Mouse (Mus musculus) forebrain, embryonic 12.5 days (tissue): ENCODE measurements around the gene Rora. TPM values are rescaled to one million over a fixed set of nuclear protein-coding genes. Genes with fewer than 3 reads are reported as not detected.

ENCODE experiments used
- ATAC-seq: fragments of 200-750 bp; cut with Nextera tagmentation; 2 replicates; pipeline ENCODE4 v1.8.0; 2017; ENCODE audit warnings: moderate TSS enrichment; ENCODE audit not compliant: low FRiP score
- H3K27ac ChIP-seq: fragments of 300-500 bp; sonication (generic); 2 replicates; pipeline ENCODE4 v1.5.1; 2016; ENCODE audit warnings: mild to moderate bottlenecking
- H3K27me3 ChIP-seq: fragments of 300-500 bp; sonication (generic); 2 replicates; pipeline ENCODE4 v1.6.1; 2016; ENCODE audit warnings: mild to moderate bottlenecking
- H3K36me3 ChIP-seq: fragments of 300-500 bp; sonication (generic); replicated peaks from 2 replicates; pipeline ENCODE4 v1.6.1; 2016; ENCODE audit warnings: mild to moderate bottlenecking
- H3K4me1 ChIP-seq: fragments of 300-500 bp; sonication (generic); 2 replicates; pipeline ENCODE4 v1.6.1; 2016
- H3K4me2 ChIP-seq: fragments of 300-500 bp; sonication (generic); 2 replicates; pipeline ENCODE4 v1.6.1; 2016; ENCODE audit warnings: mild to moderate bottlenecking, moderate library complexity
- H3K4me3 ChIP-seq: fragments of 300-500 bp; sonication (generic); replicated peaks from 2 replicates; pipeline ENCODE4 v1.5.1; 2016; ENCODE audit warnings: mild to moderate bottlenecking
- H3K9ac ChIP-seq: fragments of 300-500 bp; sonication (generic); 2 replicates; pipeline ENCODE4 v1.6.1; 2016; ENCODE audit warnings: mild to moderate bottlenecking
- H3K9me3 ChIP-seq: fragments of 300-500 bp; sonication (generic); 2 replicates; pipeline ENCODE4 v1.6.1; 2016
- WGBS: fragments of 180-500 bp; shearing (Covaris S2); methylation state at CpG from one replicate; pipeline ENCODE4 v1.1.7; 2016; 5-methylcytosine and 5-hydroxymethylcytosine counted together
- polyA plus RNA-seq: library from polyadenylated mRNA; unstranded; fragments of >200 nt; fragmentation: Nextera tagmentation; extraction: Ambion mirVana; gene quantifications from 2 replicates; pipeline ENCODE4 v1.2.1, GENCODE M21; 2016

Rora gene
- polyA plus RNA-seq, 1 experiment from 2014 or later, result 7.3 TPM

- Histone ChIP-seq H3K27me3 (no peaks in the 10 kb centered on the region), H3K4me2 (no peak overlapping the region), H3K4me3 (no peak overlapping the region)
These were observed 596.7 kb downstream of the Rora start for GRCm38 (mm10) chr9:69250326-69250725.

DNA sequence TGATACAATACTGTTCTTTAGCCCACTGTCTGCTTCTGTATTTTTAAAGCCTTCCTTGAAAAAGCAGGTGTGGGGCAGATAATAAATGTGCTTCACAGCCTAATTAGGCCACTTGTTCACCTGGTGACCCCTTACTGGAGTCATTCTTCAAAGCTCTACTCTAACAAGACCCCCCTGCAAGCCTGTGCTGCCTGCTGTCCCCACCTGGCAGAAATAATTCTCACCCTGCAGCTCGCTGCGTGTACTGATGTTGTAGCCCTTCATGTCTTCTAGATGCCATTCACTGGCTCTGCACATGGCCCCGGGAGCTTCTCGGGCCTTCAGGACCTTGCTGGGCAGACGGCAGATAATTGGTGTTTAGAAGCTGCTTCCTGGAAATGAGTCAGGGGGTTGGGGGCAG is 604.9 kb downstream of the Rora start:
- no peaks in the 10 kb centered on the region for H3K27me3 ChIP-seq
- H3K4me1 ChIP-seq, result peaks cover 10% of the 10 kb centered on the region
- no peaks in the 10 kb centered on the region for H3K9me3 ChIP-seq
- H3K36me3 ChIP-seq, result no peaks in the 10 kb centered on the region
- 56% methylated on average over 5 of the region's 5 CpGs for WGBS
- H3K4me3 ChIP-seq, result no peak overlapping the region
- no peak for ATAC-seq
- 0 out of 2 replicates have a peak overlapping the region, but pooled peaks have one; percentile 8 for H3K27ac ChIP-seq
- no peak overlapping the region for H3K4me2 ChIP-seq
- H3K9ac ChIP-seq, result no peak overlapping the region

More at GRCm38 (mm10) chr9:69250326-69250725, 596.7 kb downstream of the Rora start:
- H3K9me3 ChIP-seq, result no peaks in the 10 kb centered on the region
- H3K36me3 ChIP-seq, result no peaks in the 10 kb centered on the region
- H3K4me1 ChIP-seq, result no peaks in the 10 kb centered on the region
- no peak overlapping the region for H3K9ac ChIP-seq
- H3K27ac ChIP-seq, result no peak overlapping the region
- ATAC-seq, result no peak
- WGBS, result 99% methylated on average over 7 of the region's 8 CpGs

GRCm38 (mm10) chr9:69259382-69259781 is 605.8 kb downstream of the Rora start:
- Histone ChIP-seq H3K27me3 (no peaks in the 10 kb centered on the region), H3K9me3 (no peaks in the 10 kb centered on the region), H3K4me1 (peaks cover 10% of the 10 kb centered on the region), H3K27ac (no peak overlapping the region), H3K4me2 (0 out of 2 replicates have a peak overlapping the region, but pooled peaks have one; percentile 17), H3K4me3 (no peak overlapping the region), H3K9ac (no peak overlapping the region), H3K36me3 (no peaks in the 10 kb centered on the region)
- 4% methylated on average over 9 of the region's 9 CpGs for WGBS
- no peak for ATAC-seq

DNA sequence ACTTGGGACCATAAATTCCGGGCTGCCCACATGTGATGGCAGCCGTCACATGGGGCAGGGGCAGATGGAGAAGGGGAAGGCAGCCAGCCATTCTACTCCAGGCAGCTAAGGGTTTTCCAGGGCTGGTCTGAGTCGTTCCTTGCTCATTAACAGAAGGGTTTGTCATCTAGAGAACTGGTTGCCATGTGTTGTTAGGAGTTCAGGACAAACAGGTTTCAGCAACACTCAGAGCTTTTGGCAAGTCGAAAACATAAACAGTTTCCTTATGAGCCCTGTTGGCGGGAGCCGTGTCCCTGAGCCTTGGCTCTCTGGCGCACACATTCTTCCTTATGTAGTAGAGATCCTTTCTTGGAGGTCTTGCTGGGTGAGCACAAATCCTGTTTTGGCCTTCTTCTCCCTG is 611.6 kb downstream of the Rora start:
- no peak for ATAC-seq
- no peak overlapping the region for H3K4me3 ChIP-seq
- H3K9ac ChIP-seq, result no peak overlapping the region
- no peak overlapping the region for H3K4me2 ChIP-seq
- H3K27me3 ChIP-seq, result no peaks in the 10 kb centered on the region
- H3K27ac ChIP-seq, result no peak overlapping the region
- WGBS, result 86% methylated on average over 7 of the region's 7 CpGs
- no peaks in the 10 kb centered on the region for H3K36me3 ChIP-seq
- H3K9me3 ChIP-seq, result no peaks in the 10 kb centered on the region
- no peaks in the 10 kb centered on the region for H3K4me1 ChIP-seq

- Histone ChIP-seq H3K4me3 (no peak overlapping the region), H3K27me3 (no peaks in the 10 kb centered on the region), H3K4me2 (no peak overlapping the region), H3K27ac (no peak overlapping the region), H3K9me3 (no peaks in the 10 kb centered on the region), H3K4me1 (peaks cover 26% of the 10 kb centered on the region), H3K36me3 (no peaks in the 10 kb centered on the region), H3K9ac (no peak overlapping the region)
- 48% methylated on average over 8 of the region's 8 CpGs for WGBS
- ATAC-seq, result no peak
These were observed 616.8 kb downstream of the Rora start for GRCm38 (mm10) chr9:69270374-69270773.

DNA sequence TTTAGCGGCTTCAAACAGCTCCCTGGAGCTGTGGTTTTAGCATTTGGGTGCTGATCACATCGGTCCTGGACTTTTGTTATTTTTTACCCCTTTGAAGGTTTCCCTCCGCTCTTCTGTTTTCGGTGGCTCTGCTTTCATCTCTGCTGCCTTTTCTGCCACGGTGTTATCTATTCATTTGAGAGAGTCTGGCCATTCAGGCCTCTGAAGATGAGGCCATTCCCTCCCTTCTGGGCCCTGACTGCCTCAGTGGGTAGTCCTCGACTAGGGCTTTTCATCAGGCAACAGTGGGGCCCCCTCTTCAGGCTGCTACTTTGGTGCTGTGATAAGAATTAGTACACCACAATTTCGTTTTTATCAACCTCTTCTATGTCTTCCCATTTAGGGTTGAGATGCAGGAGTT is 617.3 kb downstream of the Rora start:
- H3K9me3 ChIP-seq, result no peaks in the 10 kb centered on the region
- H3K4me1 ChIP-seq, result peaks cover 26% of the 10 kb centered on the region
- no peaks in the 10 kb centered on the region for H3K27me3 ChIP-seq
- H3K4me2 ChIP-seq, result no peak overlapping the region
- no peak for ATAC-seq
- no peak overlapping the region for H3K27ac ChIP-seq
- H3K4me3 ChIP-seq, result no peak overlapping the region
- no peak overlapping the region for H3K9ac ChIP-seq
- WGBS, result 32% methylated on average over 7 of the region's 7 CpGs
- H3K36me3 ChIP-seq, result no peaks in the 10 kb centered on the region

GRCm38 (mm10) chr9:69272884-69273283 is 619.3 kb downstream of the Rora start:
- H3K36me3 ChIP-seq, result no peaks in the 10 kb centered on the region
- no peak overlapping the region for H3K4me3 ChIP-seq
- peaks cover 26% of the 10 kb centered on the region for H3K4me1 ChIP-seq
- no peak overlapping the region for H3K9ac ChIP-seq
- no peak overlapping the region for H3K4me2 ChIP-seq
- H3K9me3 ChIP-seq, result no peaks in the 10 kb centered on the region
- H3K27me3 ChIP-seq, result no peaks in the 10 kb centered on the region
- H3K27ac ChIP-seq, result peak overlapping the region; percentile 74
- peak; percentile 87 for ATAC-seq
- WGBS, result 44% methylated on average over 9 of the region's 9 CpGs

GRCm38 (mm10) chr9:69274766-69275485 is 621.3 kb downstream of the Rora start:
- no peak for ATAC-seq
- WGBS, result 80% methylated on average over 10 of the region's 10 CpGs

GRCm38 (mm10) chr9:69277256-69277655 is 623.7 kb downstream of the Rora start:
- Histone ChIP-seq H3K9ac (no peak overlapping the region), H3K4me2 (no peak overlapping the region), H3K27ac (no peak overlapping the region), H3K9me3 (no peaks in the 10 kb centered on the region), H3K36me3 (no peaks in the 10 kb centered on the region), H3K4me1 (peaks cover 10% of the 10 kb centered on the region; the same call in 1 of the 2 replicates), H3K27me3 (no peaks in the 10 kb centered on the region), H3K4me3 (no peak overlapping the region)
- WGBS, result 51% methylated on average over 10 of the region's 10 CpGs
- no peak for ATAC-seq

More at GRCm38 (mm10) chr9:69274766-69275485, 621.3 kb downstream of the Rora start:
- no peak overlapping the region for H3K4me2 ChIP-seq
- H3K9ac ChIP-seq, result no peak overlapping the region
- no peak overlapping the region for H3K27ac ChIP-seq
- H3K36me3 ChIP-seq, result no peaks in the 10 kb centered on the region
- peaks cover 26% of the 10 kb centered on the region for H3K4me1 ChIP-seq
- H3K9me3 ChIP-seq, result no peaks in the 10 kb centered on the region
- H3K4me3 ChIP-seq, result no peak overlapping the region
- no peaks in the 10 kb centered on the region for H3K27me3 ChIP-seq

DNA sequence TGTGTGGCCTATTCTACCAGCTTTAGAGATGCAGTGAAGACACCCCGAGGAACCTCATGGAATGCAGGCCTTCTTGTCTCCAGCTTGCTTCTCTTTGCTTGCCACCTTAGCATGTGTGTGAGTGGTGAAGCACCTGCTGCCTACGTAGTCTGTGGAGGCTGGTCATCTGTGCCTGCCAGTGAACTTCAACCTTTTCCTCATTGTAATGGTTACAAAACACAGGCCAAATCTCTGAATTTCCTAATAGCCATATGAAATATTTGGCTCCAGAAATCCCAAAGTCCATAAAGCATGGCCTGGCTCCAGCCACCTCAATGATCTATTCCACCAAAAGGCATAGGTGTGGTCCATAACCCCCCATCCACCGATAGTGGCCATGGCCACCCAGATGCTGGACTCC is 631.4 kb downstream of the Rora start:
- H3K9ac ChIP-seq, result no peak overlapping the region
- no peak for ATAC-seq
- H3K27ac ChIP-seq, result no peak overlapping the region
- H3K4me2 ChIP-seq, result no peak overlapping the region
- H3K9me3 ChIP-seq, result no peaks in the 10 kb centered on the region
- H3K36me3 ChIP-seq, result no peaks in the 10 kb centered on the region
- peaks cover 8% of the 10 kb centered on the region; the same call in 1 of the 2 replicates for H3K27me3 ChIP-seq
- H3K4me1 ChIP-seq, result peaks cover 5% of the 10 kb centered on the region; the same call in 1 of the 2 replicates
- no peak overlapping the region for H3K4me3 ChIP-seq
- WGBS, result 84% methylated on average over 3 of the region's 3 CpGs

DNA sequence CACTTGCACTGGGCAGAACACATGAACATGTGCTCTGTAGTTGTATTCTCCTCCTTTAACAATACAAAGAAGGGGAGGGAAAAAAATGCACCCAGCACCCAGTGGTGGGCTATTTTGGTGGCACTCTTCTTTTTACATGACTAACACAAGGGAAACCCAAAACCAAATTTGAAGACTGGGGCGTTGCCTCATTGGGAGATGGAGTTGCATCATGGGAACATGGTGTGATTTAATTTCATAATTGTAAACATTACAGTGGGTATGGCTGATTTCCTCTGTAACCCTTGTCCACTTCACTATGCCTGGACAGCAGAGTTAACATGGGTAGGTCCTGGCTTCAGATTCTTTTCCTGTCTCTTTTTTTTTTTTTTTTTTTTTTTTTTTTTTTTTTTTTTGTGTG is 634.5 kb downstream of the Rora start:
- Histone ChIP-seq H3K4me3 (no peak overlapping the region), H3K36me3 (no peaks in the 10 kb centered on the region), H3K27me3 (peaks cover 33% of the 10 kb centered on the region), H3K4me2 (no peak overlapping the region), H3K9ac (no peak overlapping the region), H3K4me1 (peaks cover 21% of the 10 kb centered on the region), H3K9me3 (no peaks in the 10 kb centered on the region), H3K27ac (no peak overlapping the region)
- no peak for ATAC-seq
- 76% methylated on average over 1 of the region's 1 CpGs for WGBS

GRCm38 (mm10) chr9:69288586-69288985 is 635.0 kb downstream of the Rora start:
- no peak overlapping the region for H3K9ac ChIP-seq
- H3K4me2 ChIP-seq, result no peak overlapping the region
- peaks cover 37% of the 10 kb centered on the region for H3K27me3 ChIP-seq
- H3K4me1 ChIP-seq, result peaks cover 21% of the 10 kb centered on the region
- H3K27ac ChIP-seq, result no peak overlapping the region
- H3K4me3 ChIP-seq, result no peak overlapping the region
- WGBS, result 42% methylated on average over 5 of the region's 5 CpGs
- ATAC-seq, result no peak
- no peaks in the 10 kb centered on the region for H3K9me3 ChIP-seq
- H3K36me3 ChIP-seq, result no peaks in the 10 kb centered on the region
